Mouse (Mus musculus) 416B (cell line): Measurements from ENCODE around the gene 6720489N17Rik.
"Not testable (repeated sequence)": the region's sequence is repeated elsewhere in the genome, so short reads cannot be mapped to it uniquely, and the experiment has no call there.

Source experiments
- DNase-seq: peaks from one replicate; pipeline ENCODE4 v3.0.0; 2011; ENCODE audit warnings: low read depth

6720489N17Rik gene

DNA sequence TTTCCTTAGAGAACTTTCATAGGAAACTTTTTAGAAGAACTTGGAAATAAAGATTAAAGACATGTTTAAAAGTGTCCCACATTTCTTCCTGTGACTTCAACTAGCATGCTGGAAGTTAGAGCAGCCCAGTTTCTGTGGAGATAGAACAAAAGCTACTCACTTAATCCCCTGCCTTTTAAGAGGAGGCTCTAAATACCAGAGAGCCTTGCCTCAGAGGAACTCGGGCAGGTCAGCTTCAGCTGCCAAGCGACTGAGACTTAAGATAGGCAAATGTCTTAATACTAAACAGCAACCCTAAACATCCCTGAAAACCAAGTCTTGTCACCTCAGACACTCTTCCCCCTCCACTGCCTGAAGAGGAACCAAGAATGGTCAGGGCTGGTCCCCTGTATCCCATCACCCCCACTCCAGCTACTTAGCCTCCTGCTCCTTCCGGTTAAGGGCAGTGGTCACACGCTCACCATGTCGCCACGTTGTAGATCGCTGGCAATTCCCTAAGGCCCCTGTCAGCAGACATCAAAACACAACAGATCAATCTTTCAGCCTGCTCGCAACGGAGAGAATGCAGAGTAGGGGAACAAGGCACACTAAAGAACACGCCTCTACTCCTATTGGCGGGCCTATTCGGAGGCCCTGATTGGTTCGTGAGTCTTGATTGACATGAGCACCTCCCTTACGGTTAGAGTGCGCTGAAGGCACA is at the start of gene 6720489N17Rik:
TSS of gene 6720489N17Rik (minus strand) at position 606 of the 700 bp plus-strand sequence.
- DNase-seq: peak; percentile 91

DNA sequence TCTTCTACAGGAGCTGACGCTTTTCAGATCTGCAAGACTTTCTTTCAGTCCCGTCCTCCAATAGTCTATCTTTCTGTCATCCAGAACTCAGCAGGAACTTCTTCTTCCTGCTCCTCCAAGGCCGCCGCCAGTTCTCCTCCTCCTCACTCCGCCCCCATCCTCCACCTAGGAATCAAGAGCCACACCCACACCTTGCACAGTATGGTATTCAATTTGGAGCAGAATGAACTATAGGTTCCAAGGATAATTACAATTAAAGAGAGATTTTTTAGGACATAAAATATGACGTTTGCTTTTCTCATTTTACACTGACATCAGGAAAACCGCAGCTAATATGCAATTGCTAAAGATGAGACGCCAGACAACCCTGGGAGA is 29.4 kb upstream of the 6720489N17Rik start:
- DNase-seq: no peak

DNA sequence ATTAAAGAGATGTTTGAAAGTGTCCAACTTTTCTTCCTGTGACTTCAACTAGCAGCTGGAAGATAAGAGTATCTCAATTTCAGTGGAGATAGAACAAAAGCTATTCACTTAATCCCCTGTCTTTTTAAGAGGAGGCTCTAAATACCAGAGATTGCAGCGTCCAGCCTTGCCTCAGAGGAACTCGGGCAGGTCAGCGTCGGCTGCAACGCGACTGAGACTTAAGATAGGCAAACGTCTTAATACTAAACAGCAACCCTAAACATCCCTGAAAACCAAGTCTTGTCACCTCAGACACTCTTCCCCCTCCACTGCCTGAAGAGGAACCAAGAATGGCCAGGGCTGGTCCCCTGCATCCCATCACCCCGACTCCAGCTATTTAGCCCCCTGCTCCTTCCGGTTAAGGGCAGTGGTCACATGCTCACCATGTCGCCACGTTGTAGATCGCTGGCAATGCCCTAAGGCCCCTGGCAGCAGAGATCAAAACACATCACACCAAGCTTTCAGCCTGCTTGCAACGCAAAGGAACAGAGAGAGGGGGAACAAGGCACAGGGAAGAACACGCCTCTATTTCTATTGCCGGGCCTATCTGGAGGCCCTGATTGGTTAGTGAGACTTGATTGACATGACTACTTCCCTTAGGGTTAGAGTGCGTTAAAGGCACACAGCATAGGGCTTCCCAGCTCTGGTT is 28.8 kb upstream of the 6720489N17Rik start:
- peak; percentile 92 for DNase-seq

DNA sequence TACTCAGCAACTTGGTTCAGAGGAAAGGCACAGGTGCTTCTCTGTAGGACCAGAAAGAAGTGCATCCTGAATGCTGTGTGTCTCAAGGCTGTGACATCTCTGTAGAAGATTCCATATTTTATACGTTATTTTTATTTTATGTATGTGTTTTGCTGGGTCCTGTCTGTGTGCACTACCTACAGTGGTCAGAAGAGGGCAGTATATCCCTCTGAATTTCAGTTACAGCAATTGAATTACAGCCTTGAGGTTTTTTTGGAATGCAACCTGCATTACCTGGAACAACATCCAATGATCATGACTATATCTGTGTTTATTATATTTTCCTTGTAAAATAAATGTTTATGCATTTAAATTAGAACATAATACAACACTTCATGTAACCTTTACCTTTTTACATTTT is 3.1 kb upstream of the 6720489N17Rik start:
- peak; percentile 74 for DNase-seq

DNA sequence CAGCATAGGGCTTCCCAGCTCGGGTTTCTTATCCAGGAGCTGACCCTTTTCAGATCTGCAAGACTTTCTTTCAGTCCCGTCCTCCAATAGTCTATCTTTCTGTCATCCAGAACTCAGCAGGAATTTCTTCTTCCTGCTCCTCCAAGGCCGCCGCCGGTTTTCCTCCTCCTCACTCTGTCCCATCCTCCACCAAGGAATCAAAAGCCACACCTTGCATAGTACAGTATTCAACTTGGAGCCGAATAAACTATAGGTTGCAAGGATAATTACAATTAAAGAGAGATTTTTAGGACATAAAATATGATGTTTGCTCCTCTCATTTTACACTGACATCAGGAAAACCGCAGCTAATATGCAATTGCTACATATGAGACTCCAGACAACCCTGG is 289 bp upstream of the 6720489N17Rik start:
- DNase-seq: peak; percentile 26

DNA sequence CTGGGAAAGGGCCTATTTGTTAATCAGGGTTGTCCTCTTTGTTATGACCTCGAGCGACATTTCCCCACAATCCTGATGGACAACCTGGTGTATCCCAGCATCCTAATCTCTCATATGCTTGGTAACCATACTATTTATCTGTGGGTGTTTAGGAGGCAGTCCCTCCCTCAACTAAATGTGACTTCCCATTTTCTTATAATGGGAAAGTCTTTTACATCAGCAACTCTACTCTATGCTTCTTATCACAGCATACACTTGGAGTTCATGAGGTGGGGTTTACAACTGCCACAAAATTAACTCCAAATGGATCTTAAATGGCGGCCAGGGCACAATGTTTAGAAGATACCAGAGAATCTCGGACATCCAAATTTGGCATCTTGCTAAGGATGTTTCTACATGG is 6.5 kb downstream of the 6720489N17Rik start:
- not testable (repeated sequence) for DNase-seq

DNA sequence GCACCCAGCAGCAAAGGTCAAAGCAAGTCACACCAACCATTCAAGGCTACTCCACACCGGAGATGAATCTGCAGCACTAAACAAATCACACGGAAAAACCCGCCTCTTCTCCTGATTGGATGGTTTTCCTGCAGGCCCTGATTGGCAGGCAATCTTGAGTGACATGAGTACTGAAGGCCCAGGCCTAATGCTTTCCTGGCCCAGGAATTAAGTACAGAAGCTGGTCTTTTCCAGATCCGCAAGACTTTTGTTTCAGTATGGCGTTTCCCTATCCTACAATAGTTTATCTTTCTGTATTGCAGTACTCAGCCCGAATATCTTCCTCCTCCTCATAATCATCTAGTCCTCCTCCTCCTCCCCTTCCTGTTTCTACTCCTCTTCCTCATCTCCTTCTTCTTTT is 52.9 kb downstream of the 6720489N17Rik start, which contains the start of gene Zfp934:
TSS of gene Zfp934 (minus strand) at position 101 of the 400 bp plus-strand sequence.
- DNase-seq: not testable (repeated sequence)

DNA sequence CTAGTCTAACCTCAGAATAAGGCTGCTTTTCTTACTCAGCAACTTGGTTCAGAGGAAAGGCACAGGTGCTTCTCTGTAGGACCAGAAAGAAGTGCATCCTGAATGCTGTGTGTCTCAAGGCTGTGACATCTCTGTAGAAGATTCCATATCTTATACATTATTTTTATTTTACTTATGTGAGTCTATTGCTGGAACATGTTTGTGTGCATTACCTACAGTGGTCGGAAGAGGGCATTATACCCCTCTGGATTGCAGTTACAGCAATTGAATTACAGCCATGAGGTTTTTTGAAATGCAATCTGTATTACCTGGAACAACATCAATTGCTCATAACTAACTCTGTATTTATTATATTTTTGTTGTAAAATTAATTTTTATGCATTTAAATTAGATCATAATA is 62.3 kb downstream of the 6720489N17Rik start:
- not testable (repeated sequence) for DNase-seq

DNA sequence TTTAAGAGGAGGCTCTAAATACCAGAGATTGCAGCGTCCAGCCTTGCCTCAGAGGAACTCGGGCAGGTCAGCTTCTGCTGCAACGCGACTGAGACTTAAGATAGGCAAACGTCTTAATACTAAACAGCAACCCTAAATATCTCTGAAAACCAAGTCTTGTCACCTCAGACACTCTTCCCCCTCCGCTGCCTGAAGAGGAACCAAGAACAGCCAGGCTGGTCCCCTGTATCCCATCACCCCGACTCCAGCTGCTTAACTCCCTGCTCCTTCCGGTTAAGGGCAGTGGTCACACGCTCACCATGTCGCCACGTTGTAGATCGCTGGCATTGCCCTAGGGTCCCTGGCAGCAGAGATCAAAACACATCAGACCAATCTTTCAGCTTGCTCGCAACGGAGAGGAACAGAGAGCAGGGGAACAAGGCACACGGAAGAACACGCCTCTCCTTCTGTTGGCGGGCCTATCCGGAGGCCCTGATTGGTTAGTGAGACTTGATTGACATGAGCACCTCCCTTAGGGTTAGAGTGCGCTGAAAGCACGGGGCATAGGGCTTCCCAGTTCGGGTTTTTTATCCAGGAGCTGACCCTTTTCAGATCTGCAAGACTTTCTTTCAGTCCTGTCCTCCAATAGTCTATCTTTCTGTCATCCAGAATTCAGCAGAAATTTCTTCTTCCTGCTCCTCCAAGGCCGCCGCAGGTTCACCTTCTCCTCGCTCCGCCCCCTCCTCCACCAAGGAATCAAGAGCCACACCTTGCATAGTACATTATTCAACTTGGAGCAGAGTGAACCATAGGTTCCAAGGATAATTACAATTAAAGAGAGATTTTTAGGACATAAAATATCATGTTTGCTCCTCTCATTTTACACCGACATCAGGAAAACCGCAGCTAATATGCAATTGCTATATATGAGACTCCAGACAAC is 65.5 kb downstream of the 6720489N17Rik start, which contains the start of gene Zfp935:
TSS of gene Zfp935 (minus strand) at position 323 of the 922 bp plus-strand sequence.
- DNase-seq: peak; percentile 50
